Mouse (Mus musculus): ENCODE results near the gene Ppp1r13l. TPM values are rescaled to one million over a fixed set of nuclear protein-coding genes. Genes with fewer than 3 reads are reported as not detected.
A peak's percentile ranks its signal among the peaks of the same experiment; 100 is the strongest.

The Ppp1r13l gene
- polyA plus RNA-seq, 1 experiment from 2014 or later = 5.5 TPM

DNA sequence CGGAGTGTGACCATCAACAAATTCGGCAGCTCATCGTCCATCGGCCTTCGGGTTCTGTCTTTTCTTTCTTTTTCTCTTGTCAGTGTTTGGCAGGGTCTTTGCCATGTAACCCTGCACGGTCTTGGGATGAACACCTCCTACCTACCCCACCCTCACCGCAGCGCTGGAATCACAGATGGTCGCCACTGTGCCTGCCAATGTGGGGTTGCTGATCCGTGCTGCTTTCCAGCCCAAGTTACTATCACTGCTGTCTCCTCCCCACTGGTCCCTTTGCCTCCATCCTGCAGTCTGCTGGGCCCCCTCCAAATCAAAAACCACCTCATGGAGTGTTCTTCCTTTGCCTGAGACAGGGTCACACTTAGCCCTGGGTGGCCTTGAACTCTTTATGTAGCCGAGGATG is 35.3 kb upstream of the Ppp1r13l start:
- Histone ChIP-seq H3K36me3 (no peaks in the 10 kb centered on the region), H3K9ac (no peak overlapping the region), H3K4me2 (replicated peaks) (no peak overlapping the region), H3K27ac (no peak overlapping the region), H3K4me3 (no peak overlapping the region), H3K9me3 (replicated peaks) (no peaks in the 10 kb centered on the region), H3K4me1 (peaks cover 29% of the 10 kb centered on the region), H3K27me3 (peaks cover 9% of the 10 kb centered on the region; the same call in 1 of the 2 replicates)
- WGBS = 87% methylated on average over 11 of the region's 11 CpGs
- ATAC-seq (ENCODE audit: low FRiP score) = no peak

DNA sequence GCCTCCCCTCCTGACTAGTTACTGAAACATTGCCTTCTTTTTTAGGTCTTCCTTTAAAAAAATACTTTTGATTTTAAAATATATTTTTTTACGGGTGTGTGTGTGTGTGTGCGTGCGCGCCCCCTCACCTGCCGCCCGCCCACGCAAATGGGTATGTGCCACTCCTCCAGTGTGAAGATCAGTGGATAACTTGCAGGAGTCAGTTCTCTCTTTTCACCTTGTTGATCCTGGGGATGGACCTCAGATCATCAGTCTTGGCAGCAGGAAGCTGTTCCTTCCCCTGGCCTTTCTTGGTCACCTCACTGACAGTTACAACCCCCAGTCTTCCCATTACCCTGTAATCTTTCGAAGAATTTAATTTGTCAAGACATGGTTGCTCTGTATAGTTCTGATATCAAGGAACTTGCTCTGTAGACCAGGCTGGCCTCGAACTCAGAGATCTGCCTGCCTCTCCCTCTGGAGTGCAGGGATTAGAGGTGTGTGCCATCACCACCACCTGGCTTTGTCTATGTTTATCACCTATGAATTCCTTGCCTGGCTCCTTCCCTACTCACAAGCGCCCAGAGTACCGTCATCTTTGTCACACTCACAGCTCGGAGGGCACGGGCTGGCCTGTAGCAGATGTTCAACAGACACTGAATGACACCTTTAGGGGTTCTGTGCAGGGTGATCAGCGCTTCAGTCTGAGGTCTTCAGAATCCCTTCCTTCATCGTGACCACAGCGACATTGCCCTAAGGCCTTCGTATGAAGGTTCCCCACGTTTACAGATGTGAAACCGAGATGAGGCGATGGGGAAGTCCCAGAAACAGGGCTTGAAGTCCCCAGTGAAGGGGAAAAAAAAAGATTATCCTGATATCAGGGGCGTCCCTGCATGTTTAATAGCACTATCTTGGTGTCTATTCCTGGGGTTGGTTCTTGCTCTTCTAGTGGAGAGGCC is 34.0 kb upstream of the Ppp1r13l start:
- Histone ChIP-seq H3K27ac (no peak overlapping the region), H3K27me3 (peaks cover 5% of the 10 kb centered on the region; the same call in 1 of the 2 replicates), H3K4me3 (no peak overlapping the region), H3K9me3 (replicated peaks) (no peaks in the 10 kb centered on the region), H3K9ac (no peak overlapping the region), H3K4me1 (peaks cover 19% of the 10 kb centered on the region), H3K36me3 (no peaks in the 10 kb centered on the region), H3K4me2 (replicated peaks) (peak overlapping the region; percentile 73)
- WGBS = 79% methylated on average over 21 of the region's 21 CpGs
- ATAC-seq (ENCODE audit: low FRiP score) = no peak

DNA sequence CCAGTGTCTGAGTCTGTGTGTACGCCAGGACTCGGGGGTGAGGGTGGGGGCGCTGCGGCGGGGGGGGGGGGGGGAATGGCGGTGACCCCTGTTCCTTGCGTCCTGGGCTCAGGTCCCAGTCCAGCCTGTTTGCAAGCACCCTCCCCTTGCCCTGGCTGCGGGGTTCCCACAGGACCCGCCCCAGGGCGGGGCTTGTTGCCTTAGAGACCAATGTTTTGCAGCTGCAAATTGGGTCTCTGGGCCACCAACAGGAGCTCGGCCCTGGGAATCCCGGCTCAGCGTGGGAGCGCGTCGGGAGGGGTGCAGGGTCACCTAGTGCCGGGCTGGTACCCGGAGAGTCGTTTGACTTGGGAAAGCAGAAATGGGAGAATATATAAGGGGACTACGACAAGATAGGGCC is 33.2 kb upstream of the Ppp1r13l start:
- Histone ChIP-seq H3K27ac (peak overlapping the region; percentile 60), H3K27me3 (peaks cover 5% of the 10 kb centered on the region; the same call in 1 of the 2 replicates), H3K4me3 (peak overlapping the region; percentile 37), H3K4me1 (peaks cover 19% of the 10 kb centered on the region), H3K36me3 (no peaks in the 10 kb centered on the region), H3K4me2 (replicated peaks) (peak overlapping the region; percentile 73), H3K9me3 (replicated peaks) (no peaks in the 10 kb centered on the region), H3K9ac (peak overlapping the region; percentile 44; the same call in 1 of the 2 replicates)
- WGBS = under 1% methylated on average over 20 of the region's 20 CpGs
- peak; percentile 70 for ATAC-seq (ENCODE audit: low FRiP score)

DNA sequence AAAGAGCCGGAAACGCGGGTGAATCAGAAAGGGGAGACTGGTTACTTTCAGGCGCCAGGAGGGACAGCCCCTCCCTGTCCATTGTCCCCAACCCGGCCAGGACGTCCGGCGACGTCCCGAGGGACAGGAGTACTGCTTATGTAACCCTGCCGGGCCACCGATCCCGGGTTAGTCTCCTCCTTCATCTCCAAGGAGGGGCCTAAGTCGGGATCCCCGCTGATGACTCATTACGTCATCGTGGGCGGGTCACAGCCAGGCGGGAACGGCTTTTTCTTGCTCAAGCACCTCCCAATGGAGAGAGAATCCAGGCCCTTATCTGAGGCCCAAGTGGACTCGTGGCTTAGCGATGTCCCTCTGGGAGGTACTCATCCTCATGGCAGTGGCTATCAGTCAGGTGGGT is 32.4 kb upstream of the Ppp1r13l start:
- Histone ChIP-seq H3K4me1 (peaks cover 19% of the 10 kb centered on the region), H3K27ac (0 out of 2 replicates have a peak overlapping the region, but pooled peaks have one; percentile 60)
- under 1% methylated on average over 22 of the region's 22 CpGs for WGBS

DNA sequence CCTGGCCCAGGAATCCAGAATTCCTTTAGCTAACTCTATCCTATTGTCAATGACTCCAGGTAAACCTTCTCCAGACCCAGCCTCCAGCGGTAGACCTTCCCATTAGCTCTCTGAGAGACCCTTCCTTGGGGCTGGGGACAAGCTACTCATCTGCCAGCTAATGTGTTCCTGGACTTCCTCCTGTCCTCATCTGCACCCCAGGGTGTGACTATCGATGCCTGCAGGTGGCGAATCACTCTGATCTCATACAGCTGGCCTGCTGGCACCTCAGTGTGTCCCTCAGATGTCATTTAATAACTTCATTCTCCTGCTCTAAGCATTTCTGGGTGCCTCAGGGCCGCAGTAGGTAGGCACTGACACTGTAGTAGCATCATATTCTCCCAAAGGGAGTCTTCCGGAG is 31.8 kb upstream of the Ppp1r13l start:
- 0 out of 2 replicates have a peak overlapping the region, but pooled peaks have one; percentile 73 for H3K4me2 ChIP-seq (replicated peaks)
- H3K4me1 ChIP-seq = peaks cover 23% of the 10 kb centered on the region
- peaks cover 3% of the 10 kb centered on the region; the same call in 1 of the 2 replicates for H3K27me3 ChIP-seq
- 0 out of 2 replicates have a peak overlapping the region, but pooled peaks have one; percentile 37 for H3K4me3 ChIP-seq
- no peaks in the 10 kb centered on the region for H3K9me3 ChIP-seq (replicated peaks)
- no peaks in the 10 kb centered on the region for H3K36me3 ChIP-seq
- H3K27ac ChIP-seq = no peak overlapping the region
- no peak overlapping the region for H3K9ac ChIP-seq
- no peak for ATAC-seq (ENCODE audit: low FRiP score)
- WGBS = 84% methylated on average over 5 of the region's 5 CpGs

More for the DNA sequence above, 32.4 kb upstream of the Ppp1r13l start:
- peak overlapping the region; percentile 44 for H3K9ac ChIP-seq
- H3K36me3 ChIP-seq = no peaks in the 10 kb centered on the region
- peak overlapping the region; percentile 37 for H3K4me3 ChIP-seq
- H3K4me2 ChIP-seq (replicated peaks) = peak overlapping the region; percentile 73
- peak; percentile 53 for ATAC-seq (ENCODE audit: low FRiP score)
- H3K9me3 ChIP-seq (replicated peaks) = no peaks in the 10 kb centered on the region
- peaks cover 4% of the 10 kb centered on the region; the same call in 1 of the 2 replicates for H3K27me3 ChIP-seq

DNA sequence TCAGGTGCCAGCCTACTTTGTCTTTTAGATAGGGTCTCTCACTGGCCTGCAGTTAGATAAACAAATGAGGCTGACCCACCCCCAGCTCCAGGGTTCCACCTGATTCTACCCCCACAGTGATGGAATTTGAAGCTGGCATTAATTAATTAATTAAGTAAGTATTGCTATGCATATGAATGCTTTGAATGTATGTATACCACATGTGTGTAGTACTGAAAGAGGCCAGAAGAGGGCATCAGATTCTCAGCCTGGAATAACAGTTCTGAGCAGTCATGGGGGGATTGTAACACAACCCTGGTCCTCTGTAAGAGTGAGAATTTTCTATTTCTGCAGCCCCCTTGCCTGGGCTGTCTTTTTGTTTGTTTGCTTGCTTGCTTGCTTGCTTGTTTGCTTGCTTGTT is 31.1 kb upstream of the Ppp1r13l start:
- H3K27me3 ChIP-seq = peaks cover 3% of the 10 kb centered on the region; the same call in 1 of the 2 replicates
- no peak overlapping the region for H3K4me3 ChIP-seq
- H3K36me3 ChIP-seq = no peaks in the 10 kb centered on the region
- H3K9me3 ChIP-seq (replicated peaks) = no peaks in the 10 kb centered on the region
- H3K4me1 ChIP-seq = peaks cover 23% of the 10 kb centered on the region
- no peak for ATAC-seq (ENCODE audit: low FRiP score)
- H3K27ac ChIP-seq = no peak overlapping the region
- no peak overlapping the region for H3K4me2 ChIP-seq (replicated peaks)
- H3K9ac ChIP-seq = no peak overlapping the region

DNA sequence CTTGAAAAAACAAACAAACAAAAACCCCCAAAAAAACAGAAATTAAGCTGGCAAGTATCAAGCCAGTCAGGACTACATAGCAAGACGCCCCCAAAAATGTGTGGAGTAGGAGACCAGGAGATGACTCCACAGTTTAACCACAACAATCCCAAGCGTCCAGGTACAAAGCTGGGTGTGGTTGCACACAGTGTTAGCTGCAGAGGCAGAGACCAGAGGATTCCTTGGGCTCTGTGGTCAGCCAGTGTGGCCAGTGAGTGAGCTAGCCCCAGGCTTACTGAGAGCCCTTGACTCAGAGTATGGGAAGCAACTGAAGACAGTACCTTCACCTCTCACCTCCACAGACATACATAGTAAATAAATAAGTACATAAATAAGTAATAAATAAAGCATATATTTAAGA is 27.6 kb upstream of the Ppp1r13l start:
- Histone ChIP-seq H3K4me2 (replicated peaks) (no peak overlapping the region), H3K9ac (no peak overlapping the region), H3K4me1 (peaks cover 15% of the 10 kb centered on the region), H3K27me3 (peaks cover 3% of the 10 kb centered on the region; the same call in 1 of the 2 replicates), H3K4me3 (no peak overlapping the region), H3K27ac (no peak overlapping the region), H3K9me3 (replicated peaks) (no peaks in the 10 kb centered on the region), H3K36me3 (no peaks in the 10 kb centered on the region)
- no peak for ATAC-seq (ENCODE audit: low FRiP score)
- 73% methylated on average over 2 of the region's 2 CpGs for WGBS

DNA sequence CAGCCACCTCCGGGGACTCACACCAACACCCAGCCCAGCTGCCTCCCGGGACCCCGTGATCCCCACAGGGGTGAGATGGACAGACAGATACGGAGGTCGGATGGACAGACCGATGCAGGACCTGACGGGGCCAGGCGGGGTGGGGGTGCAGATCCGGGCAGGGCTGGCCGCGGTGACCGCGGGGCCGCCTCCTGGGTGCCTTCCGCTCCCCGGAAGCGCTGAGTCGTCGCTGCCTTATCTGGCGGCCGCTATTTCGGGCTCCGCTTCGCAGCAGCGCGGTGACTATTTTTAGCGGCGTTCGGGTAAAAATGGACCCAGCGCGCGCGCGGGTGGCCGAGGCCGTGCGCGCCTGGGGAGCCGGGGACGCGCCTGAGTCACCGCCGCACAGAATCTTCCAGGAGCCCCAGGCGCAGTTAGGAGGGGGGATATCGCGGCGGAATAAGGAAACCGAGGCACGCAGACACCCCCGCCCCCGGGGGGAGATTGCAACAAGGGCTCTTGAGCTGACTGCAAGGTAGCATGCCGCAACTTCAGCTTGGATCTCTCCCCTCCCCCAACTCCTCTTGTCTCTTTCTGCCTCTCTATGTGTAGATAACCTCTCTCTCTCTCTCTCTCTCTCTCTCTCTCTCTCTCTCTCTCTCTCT is 26.7 kb upstream of the Ppp1r13l start:
- peak overlapping the region; percentile 62 for H3K4me3 ChIP-seq
- H3K27ac ChIP-seq = peak overlapping the region; percentile 80
- H3K9ac ChIP-seq = peak overlapping the region; percentile 83
- peak; percentile 53 for ATAC-seq (ENCODE audit: low FRiP score)
- no peaks in the 10 kb centered on the region for H3K36me3 ChIP-seq
- peaks cover 8% of the 10 kb centered on the region; the same call in 1 of the 2 replicates for H3K27me3 ChIP-seq
- no peaks in the 10 kb centered on the region for H3K9me3 ChIP-seq (replicated peaks)
- peaks cover 9% of the 10 kb centered on the region for H3K4me1 ChIP-seq
- WGBS = under 1% methylated on average over 51 of the region's 52 CpGs
- peak overlapping the region; percentile 87 for H3K4me2 ChIP-seq (replicated peaks)

DNA sequence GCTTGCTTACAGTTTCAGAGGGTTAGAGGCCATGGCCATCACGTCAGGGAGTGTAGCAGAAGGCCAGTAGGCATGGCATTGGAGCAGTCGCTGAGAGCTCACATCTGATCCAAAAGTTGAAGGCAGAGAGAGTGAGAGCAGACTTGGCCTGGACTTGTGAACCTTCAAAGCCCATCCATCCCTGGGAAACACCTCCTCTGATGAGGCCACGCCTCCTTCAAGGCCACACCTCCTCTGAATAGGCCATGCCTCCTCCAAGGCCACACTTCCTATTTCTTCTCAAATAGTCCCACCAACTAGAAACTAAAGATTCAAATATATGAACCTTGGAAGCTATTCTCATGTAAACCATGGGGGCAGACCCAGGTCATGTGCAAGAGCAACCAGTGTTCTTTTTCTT is 24.0 kb upstream of the Ppp1r13l start:
- Histone ChIP-seq H3K27ac (no peak overlapping the region), H3K4me3 (no peak overlapping the region), H3K36me3 (no peaks in the 10 kb centered on the region), H3K9ac (no peak overlapping the region), H3K9me3 (replicated peaks) (no peaks in the 10 kb centered on the region), H3K4me1 (peaks cover 9% of the 10 kb centered on the region), H3K4me2 (replicated peaks) (no peak overlapping the region), H3K27me3 (peaks cover 19% of the 10 kb centered on the region)
- ATAC-seq (ENCODE audit: low FRiP score) = no peak
- 43% methylated on average over 3 of the region's 3 CpGs for WGBS

DNA sequence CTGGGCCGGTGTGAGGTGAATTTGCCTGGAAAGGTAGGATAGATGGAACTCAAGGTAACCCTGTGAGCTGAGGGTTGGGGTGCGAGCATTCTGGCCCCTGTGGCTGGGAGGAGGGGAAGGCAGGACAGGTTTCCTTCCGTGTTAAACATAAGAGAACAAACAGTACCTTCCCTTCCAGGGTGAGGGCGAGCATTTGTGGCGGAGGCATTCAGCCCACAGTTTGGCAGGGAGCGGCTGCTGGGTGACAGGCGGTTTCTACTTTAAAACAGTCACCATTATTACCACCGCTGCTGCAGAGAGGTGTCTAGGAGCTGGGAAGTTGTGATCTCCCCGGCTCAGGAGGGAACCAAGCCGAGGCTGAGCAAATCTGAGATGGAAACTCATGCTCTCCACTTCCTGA is 22.4 kb upstream of the Ppp1r13l start:
- Histone ChIP-seq H3K4me2 (replicated peaks) (no peak overlapping the region), H3K36me3 (no peaks in the 10 kb centered on the region), H3K9me3 (replicated peaks) (no peaks in the 10 kb centered on the region), H3K27me3 (peaks cover 34% of the 10 kb centered on the region), H3K27ac (no peak overlapping the region), H3K4me1 (peaks cover 20% of the 10 kb centered on the region), H3K9ac (no peak overlapping the region), H3K4me3 (no peak overlapping the region)
- ATAC-seq (ENCODE audit: low FRiP score) = no peak
- WGBS = 70% methylated on average over 10 of the region's 10 CpGs

DNA sequence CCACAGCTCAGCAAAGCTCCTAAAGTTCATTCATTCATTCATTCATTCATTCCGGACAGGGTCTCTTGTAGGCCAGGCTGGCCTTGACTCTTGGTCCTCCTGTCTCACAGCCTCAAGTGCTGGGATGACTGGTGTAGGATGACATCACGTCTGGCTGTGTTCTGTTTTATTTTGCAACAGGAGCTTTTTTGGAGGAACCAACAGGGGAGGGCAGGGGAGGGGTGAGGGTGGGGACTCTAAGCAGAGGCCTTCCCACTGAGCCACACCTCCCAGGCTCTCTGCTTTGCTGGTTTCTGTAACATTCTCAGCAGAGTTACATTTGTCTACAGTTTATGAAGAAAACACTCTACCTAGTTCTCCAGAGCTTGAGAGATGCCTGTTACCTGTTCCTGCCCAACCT is 21.5 kb upstream of the Ppp1r13l start:
- Histone ChIP-seq H3K36me3 (no peaks in the 10 kb centered on the region), H3K27ac (no peak overlapping the region), H3K4me2 (replicated peaks) (no peak overlapping the region), H3K9ac (no peak overlapping the region), H3K4me3 (no peak overlapping the region), H3K9me3 (replicated peaks) (no peaks in the 10 kb centered on the region), H3K4me1 (peaks cover 22% of the 10 kb centered on the region), H3K27me3 (peaks cover 38% of the 10 kb centered on the region)
- 59% methylated on average over 2 of the region's 2 CpGs for WGBS
- ATAC-seq (ENCODE audit: low FRiP score) = no peak

DNA sequence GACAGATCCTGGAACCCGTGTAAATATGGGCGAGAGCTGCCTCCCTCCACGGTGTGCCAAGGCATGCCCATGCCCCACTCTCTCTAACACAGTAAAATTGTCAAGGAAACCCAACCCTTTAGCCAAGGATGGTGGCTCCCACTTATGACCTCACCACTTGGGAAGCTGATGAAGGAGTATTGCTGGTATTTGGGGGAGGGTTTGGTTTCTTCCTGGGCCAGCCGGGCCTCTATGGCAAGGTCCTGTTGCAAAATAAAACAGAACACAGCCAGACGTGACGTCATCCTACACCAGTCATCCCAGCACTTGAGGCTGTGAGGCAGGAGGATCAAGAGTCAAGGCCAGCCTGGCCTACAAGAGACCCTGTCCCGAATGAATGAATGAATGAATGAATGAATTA is 21.0 kb upstream of the Ppp1r13l start:
- Histone ChIP-seq H3K36me3 (no peaks in the 10 kb centered on the region), H3K4me1 (peaks cover 23% of the 10 kb centered on the region), H3K27ac (no peak overlapping the region), H3K9me3 (replicated peaks) (no peaks in the 10 kb centered on the region), H3K4me3 (no peak overlapping the region), H3K9ac (no peak overlapping the region), H3K27me3 (peaks cover 38% of the 10 kb centered on the region), H3K4me2 (replicated peaks) (no peak overlapping the region)
- ATAC-seq (ENCODE audit: low FRiP score) = no peak
- WGBS = 81% methylated on average over 7 of the region's 7 CpGs
